Comparison of ENCODE assay signal across 29 mouse cellular contexts in genomic region chr9:59743903-59744302, GRCm38 (mm10). TPM values are rescaled to one million over a fixed set of nuclear protein-coding genes. Genes with fewer than 3 reads are reported as not detected.
DNase-seq lines count a peak whose midpoint lies in the region; ATAC-seq and TF ChIP-seq lines count a peak whose summit lies in the region.
"Had no signal": no experiment of that assay in that cellular context is flagged by ENCODE, and none has a peak within 500 bp of the region (broad histone marks: within the 10 kb centered on the region; RNA-seq: fewer than 3 reads in every experiment).

No protein-coding gene starts in this region.

- H3K27ac ChIP-seq in liver, embryonic 13.5 days, result 0 out of 2 replicates have a peak overlapping the region, but pooled peaks have one; percentile 8
- peak overlapping the region; percentile 27; the same call in 1 of the 2 replicates for H3K27ac ChIP-seq in liver, embryonic 16.5 days (ENCODE audit: low read length)
- H3K27ac ChIP-seq in stomach, postnatal 0 days (replicated peaks), result no peak overlapping the region
- no peak overlapping the region for H3K27ac ChIP-seq in hindbrain, embryonic 13.5 days
- H3K27ac ChIP-seq: embryonic facial prominence, embryonic 12.5 days; embryonic facial prominence, embryonic 15.5 days; forebrain, embryonic 10.5 days; forebrain, embryonic 13.5 days; gastrocnemius, adult 2 months; heart, adult 2 months; heart, embryonic 10.5 days; heart, embryonic 13.5 days; hindbrain, embryonic 12.5 days had no signal

- no peaks in the 10 kb centered on the region for H3K36me3 ChIP-seq in liver, embryonic 13.5 days
- no peaks in the 10 kb centered on the region for H3K36me3 ChIP-seq in liver, embryonic 16.5 days (ENCODE audit: control insufficient read depth, insufficient read depth)
- H3K36me3 ChIP-seq in stomach, postnatal 0 days (ENCODE audit: control insufficient read depth, insufficient read depth, low read length), result no peaks in the 10 kb centered on the region
- no peaks in the 10 kb centered on the region; the same call in 1 of the 2 replicates for H3K36me3 ChIP-seq in hindbrain, embryonic 13.5 days
- H3K36me3 ChIP-seq: embryonic facial prominence, embryonic 12.5 days; embryonic facial prominence, embryonic 15.5 days; forebrain, embryonic 10.5 days; heart, embryonic 10.5 days; hindbrain, embryonic 12.5 days had no signal

- intact Hi-C loops in left cerebral cortex, postnatal 25 days (cut with DNase I), result no loop called here

- no peaks in the 10 kb centered on the region for H3K9me3 ChIP-seq in liver, embryonic 13.5 days (replicated peaks)
- H3K9me3 ChIP-seq in liver, embryonic 16.5 days (replicated peaks; ENCODE audit: control insufficient read depth, low read length), result no peaks in the 10 kb centered on the region
- no peaks in the 10 kb centered on the region for H3K9me3 ChIP-seq in stomach, postnatal 0 days (ENCODE audit: control insufficient read depth, low read length)
- no peaks in the 10 kb centered on the region for H3K9me3 ChIP-seq in hindbrain, embryonic 13.5 days
- H3K9me3 ChIP-seq: embryonic facial prominence, embryonic 12.5 days; embryonic facial prominence, embryonic 15.5 days; forebrain, embryonic 10.5 days; forebrain, embryonic 13.5 days; heart, embryonic 10.5 days; heart, embryonic 13.5 days; hindbrain, embryonic 12.5 days had no signal

- TF ChIP-seq CTCF in stomach, postnatal 0 days (IDR thresholded peaks at IDR 0.05; ENCODE audit: low read depth), result no peak

- WGBS in liver, embryonic 13.5 days (ENCODE audit: insufficient replicate concordance), result 80% methylated on average over 3 of the region's 3 CpGs
- 65% methylated on average over 3 of the region's 3 CpGs for WGBS in liver, embryonic 16.5 days (ENCODE audit: insufficient replicate concordance)
- 94% methylated on average over 3 of the region's 3 CpGs for WGBS in stomach, postnatal 0 days
- 93% methylated on average over 3 of the region's 3 CpGs for WGBS in hindbrain, embryonic 13.5 days

- H3K9ac ChIP-seq in liver, embryonic 13.5 days, result no peak overlapping the region
- no peak overlapping the region for H3K9ac ChIP-seq in liver, embryonic 16.5 days (ENCODE audit: low read depth, low read length)
- H3K9ac ChIP-seq in stomach, postnatal 0 days (ENCODE audit: low read length), result no peak overlapping the region
- no peak overlapping the region for H3K9ac ChIP-seq in hindbrain, embryonic 13.5 days
- H3K9ac ChIP-seq: embryonic facial prominence, embryonic 12.5 days; embryonic facial prominence, embryonic 15.5 days; forebrain, embryonic 13.5 days; heart, embryonic 13.5 days; hindbrain, embryonic 12.5 days had no signal

- no peak for TF ChIP-seq EP300 in stomach, postnatal 0 days (optimal IDR thresholded peaks at IDR 0.05)

- peak; percentile 75 for ATAC-seq in liver, embryonic 13.5 days (ENCODE audit: low read depth)
- ATAC-seq in liver, embryonic 16.5 days (ENCODE audit: low read depth), result peak; percentile 43; the same call in 1 of the 2 replicates
- no peak for ATAC-seq in stomach, postnatal 0 days (ENCODE audit: low FRiP score, low TSS enrichment)
- no peak for ATAC-seq in hindbrain, embryonic 13.5 days (ENCODE audit: low FRiP score)
- ATAC-seq: forebrain, embryonic 13.5 days; forebrain, embryonic 16.5 days; hindbrain, embryonic 16.5 days; Patski had no signal

- no peak overlapping the region for H3K4me3 ChIP-seq in liver, embryonic 13.5 days (replicated peaks)
- H3K4me3 ChIP-seq in liver, embryonic 16.5 days (ENCODE audit: low read depth, low read length), result no peak overlapping the region
- H3K4me3 ChIP-seq in stomach, postnatal 0 days (ENCODE audit: low read depth, low read length), result no peak overlapping the region
- no peak overlapping the region for H3K4me3 ChIP-seq in hindbrain, embryonic 13.5 days
- H3K4me3 ChIP-seq: embryonic facial prominence, embryonic 12.5 days; embryonic facial prominence, embryonic 15.5 days; erythroblast, embryonic 14.5 days; forebrain, embryonic 10.5 days; forebrain, embryonic 13.5 days; gastrocnemius, adult 2 months; heart, adult 2 months; heart, embryonic 10.5 days; heart, embryonic 13.5 days; hindbrain, embryonic 12.5 days had no signal

- no peak overlapping the region for H3K4me2 ChIP-seq in liver, embryonic 13.5 days
- no peak overlapping the region; the same call in 1 of the 2 replicates for H3K4me2 ChIP-seq in liver, embryonic 16.5 days (ENCODE audit: low read depth, low read length)
- no peak overlapping the region for H3K4me2 ChIP-seq in stomach, postnatal 0 days (replicated peaks; ENCODE audit: low read depth)
- H3K4me2 ChIP-seq in hindbrain, embryonic 13.5 days, result no peak overlapping the region
- H3K4me2 ChIP-seq: embryonic facial prominence, embryonic 12.5 days; embryonic facial prominence, embryonic 15.5 days; forebrain, embryonic 13.5 days; heart, embryonic 13.5 days; hindbrain, embryonic 12.5 days had no signal

- peaks cover 23% of the 10 kb centered on the region for H3K4me1 ChIP-seq in liver, embryonic 13.5 days (replicated peaks)
- H3K4me1 ChIP-seq in liver, embryonic 16.5 days (ENCODE audit: control insufficient read depth, low read depth, low read length), result peaks cover 11% of the 10 kb centered on the region
- no peaks in the 10 kb centered on the region for H3K4me1 ChIP-seq in stomach, postnatal 0 days (replicated peaks; ENCODE audit: control insufficient read depth, insufficient read depth)
- H3K4me1 ChIP-seq in hindbrain, embryonic 13.5 days (replicated peaks), result no peaks in the 10 kb centered on the region
- H3K4me1 ChIP-seq: embryonic facial prominence, embryonic 12.5 days; embryonic facial prominence, embryonic 15.5 days; forebrain, embryonic 13.5 days; hindbrain, embryonic 12.5 days had no signal

- DNase-seq in heart, adult 11 months, result peak; percentile 65
- no peak for DNase-seq in heart, postnatal 4 days
- DNase-seq in R1 (ENCODE audit: low read depth, low spot score), result peak; percentile 14
- no peak for DNase-seq in liver, embryonic 13.5 days
- DNase-seq in stomach, postnatal 0 days (ENCODE audit: low spot score), result no peak
- no peak for DNase-seq in left cerebral cortex, postnatal 25 days (ENCODE audit: low spot score in 2 of 2)
- DNase-seq: adrenal gland, adult 2 months; adrenal gland, postnatal 14 days; cerebellum, adult 11 months; cerebellum, adult 2 months; cerebellum, adult 9-11 months; cerebellum, postnatal 25 days; gastrocnemius, adult 2 months; gastrocnemius, postnatal 14 days; heart, adult 2 months; heart, postnatal 14 days had no signal

- no peaks in the 10 kb centered on the region for H3K27me3 ChIP-seq in liver, embryonic 13.5 days
- no peaks in the 10 kb centered on the region for H3K27me3 ChIP-seq in liver, embryonic 16.5 days (ENCODE audit: control insufficient read depth, insufficient read depth, low read depth, low read length)
- no peaks in the 10 kb centered on the region for H3K27me3 ChIP-seq in stomach, postnatal 0 days (ENCODE audit: control insufficient read depth, insufficient read depth, low read length)
- H3K27me3 ChIP-seq in hindbrain, embryonic 13.5 days, result no peaks in the 10 kb centered on the region
- H3K27me3 ChIP-seq: embryonic facial prominence, embryonic 12.5 days; embryonic facial prominence, embryonic 15.5 days; forebrain, embryonic 13.5 days; heart, embryonic 13.5 days; hindbrain, embryonic 12.5 days; Patski had no signal

RNA-seq across cellular contexts. Expression of gene Senp8, which starts 6.6 kb away (rescaled TPM):
- total RNA-seq in heart, postnatal 4 days (2021), result 1 to 10 TPM; 4.3 to 4.4 TPM
- polyA plus RNA-seq in liver, embryonic 13.5 days (2015; fragmentation: Nextera tagmentation; extraction: Ambion mirVana), result 4.4 and 4.7 TPM in 2 replicates
- polyA plus RNA-seq in liver, embryonic 16.5 days (2015; fragmentation: Nextera tagmentation; extraction: Ambion mirVana), result 3.2 and 3.6 TPM in 2 replicates
- polyA plus RNA-seq in stomach, postnatal 0 days (2015; fragmentation: Nextera tagmentation; extraction: Ambion mirVana), result 4.2 and 4.3 TPM in 2 replicates
- 1 to 10 TPM; 8.8 to 8.9 TPM for total RNA-seq in left cerebral cortex, postnatal 25 days (2021)
- polyA plus RNA-seq in hindbrain, embryonic 13.5 days (2015; fragmentation: Nextera tagmentation; extraction: Ambion mirVana), result 14.3 TPM in 2 replicates

RNA-seq across cellular contexts. Expression of gene Myo9a, which starts 6.8 kb away (rescaled TPM):
- 10 to 100 TPM; 21.5 to 23.4 TPM for total RNA-seq in heart, postnatal 4 days (2021)
- polyA plus RNA-seq in liver, embryonic 13.5 days (2015; fragmentation: Nextera tagmentation; extraction: Ambion mirVana), result 2.5 and 3.0 TPM in 2 replicates
- polyA plus RNA-seq in liver, embryonic 16.5 days (2015; fragmentation: Nextera tagmentation; extraction: Ambion mirVana), result 3.1 and 3.4 TPM in 2 replicates
- polyA plus RNA-seq in stomach, postnatal 0 days (2015; fragmentation: Nextera tagmentation; extraction: Ambion mirVana), result 3.8 and 4.0 TPM in 2 replicates
- total RNA-seq in left cerebral cortex, postnatal 25 days (2021), result 10 to 100 TPM; 71.6 to 73.8 TPM
- 24.3 and 24.7 TPM in 2 replicates for polyA plus RNA-seq in hindbrain, embryonic 13.5 days (2015; fragmentation: Nextera tagmentation; extraction: Ambion mirVana)

Comparison
In these comparisons a context has a peak if more than half of its experiments do, and no peak if none do; other contexts are left out.
1. DNase-seq: peak in heart, adult 11 months (single experiment) and R1 (single experiment); none in heart, postnatal 4 days (single experiment), liver, embryonic 13.5 days (single experiment), stomach, postnatal 0 days (single experiment) and left cerebral cortex, postnatal 25 days (0 of 2).
2. ATAC-seq: peak in liver, embryonic 13.5 days (single experiment) and liver, embryonic 16.5 days (single experiment); none in stomach, postnatal 0 days (single experiment) and hindbrain, embryonic 13.5 days (single experiment).
3. H3K27ac ChIP-seq: peak in liver, embryonic 13.5 days (single experiment) and liver, embryonic 16.5 days (single experiment); none in stomach, postnatal 0 days (single experiment) and hindbrain, embryonic 13.5 days (single experiment).